In genomic region chr11:107046766-107047620, GRCm38 (mm10) we compare ENCODE assay signal across 27 mouse cellular contexts. TPM values are rescaled to one million over a fixed set of nuclear protein-coding genes. Genes with fewer than 3 reads are reported as not detected.
A peak's percentile ranks its signal among the peaks of the same experiment; 100 is the strongest.
DNase-seq lines count a peak whose midpoint lies in the region; ATAC-seq and TF ChIP-seq lines count a peak whose summit lies in the region.
"Had no signal": no experiment of that assay in that cellular context is flagged by ENCODE, and none has a peak within 500 bp of the region (broad histone marks: within the 10 kb centered on the region; RNA-seq: fewer than 3 reads in every experiment).

No protein-coding gene starts in this region.

- DNase-seq in gastrocnemius, postnatal 14 days: peak; percentile 26
- no peak for DNase-seq in gastrocnemius, adult 8-10 months (ENCODE audit: low spot score in 2 of 2)
- DNase-seq in liver: no peak
- no peak for DNase-seq in testis, postnatal 14 days (ENCODE audit: low spot score)
- DNase-seq: adrenal gland, postnatal 14 days; cerebellum, adult 11 months; cerebellum, adult 9-10 months; heart, postnatal 36 days; kidney, adult 9 months; kidney, postnatal 10 days; layer of hippocampus, adult 9-11 months; midbrain, embryonic 14.5 days; right cerebral cortex, postnatal 4 days; thymus, postnatal 14 days had no signal

- intact Hi-C loops in gastrocnemius, postnatal 14 days (cut with DNase I; ENCODE audit: low total_unique reads): no loop called here

- H3K36me3 ChIP-seq in liver, embryonic 12.5 days: peaks cover 56% of the 10 kb centered on the region
- peaks cover 1% of the 10 kb centered on the region for H3K36me3 ChIP-seq in testis, adult 2 months (ENCODE audit: control insufficient read depth, insufficient read depth, low read length)
- peaks cover 20% of the 10 kb centered on the region for H3K36me3 ChIP-seq in heart, embryonic 11.5 days (ENCODE audit: control insufficient read depth, insufficient read depth, low read length)

- no peak for TF ChIP-seq CTCF in testis, adult 2 months (IDR thresholded peaks at IDR 0.05; ENCODE audit: control insufficient read depth, insufficient read depth, insufficient replicate concordance, low read depth, low read length)

- ATAC-seq in liver, embryonic 12.5 days: no peak
- ATAC-seq in heart, embryonic 11.5 days (replicated peaks; ENCODE audit: insufficient number of reproducible peaks, low FRiP score, low TSS enrichment): no peak
- ATAC-seq: CD4-positive, CD25-positive, alpha-beta regulatory T cell, adult 4 months; forebrain, embryonic 16.5 days; intestine, postnatal 0 days; lung, postnatal 0 days had no signal

- H3K4me3 ChIP-seq in liver, embryonic 12.5 days: no peak overlapping the region
- no peak overlapping the region for H3K4me3 ChIP-seq in testis, adult 2 months (ENCODE audit: control insufficient read depth, low read depth, low read length)
- no peak overlapping the region for H3K4me3 ChIP-seq in heart, embryonic 11.5 days (ENCODE audit: low read depth, low read length)
- H3K4me3 ChIP-seq: erythroblast, embryonic 14.5 days; heart, embryonic 15.5 days; hindbrain, embryonic 13.5 days; limb, embryonic 13.5 days; liver, embryonic 15.5 days had no signal

- H3K9me3 ChIP-seq in liver, embryonic 12.5 days (replicated peaks): no peaks in the 10 kb centered on the region
- no peaks in the 10 kb centered on the region for H3K9me3 ChIP-seq in heart, embryonic 11.5 days (replicated peaks; ENCODE audit: control insufficient read depth, low read length)
- H3K9me3 ChIP-seq: heart, embryonic 15.5 days; hindbrain, embryonic 13.5 days; limb, embryonic 13.5 days; liver, embryonic 15.5 days had no signal

- WGBS in liver, embryonic 12.5 days (ENCODE audit: insufficient replicate concordance): 90% methylated on average over 15 of the region's 15 CpGs
- WGBS in heart, embryonic 11.5 days (ENCODE audit: insufficient replicate concordance): 92% methylated on average over 15 of the region's 15 CpGs

- H3K4me2 ChIP-seq in liver, embryonic 12.5 days: no peak overlapping the region
- no peak overlapping the region for H3K4me2 ChIP-seq in heart, embryonic 11.5 days
- H3K4me2 ChIP-seq: heart, embryonic 15.5 days; hindbrain, embryonic 13.5 days; limb, embryonic 13.5 days; liver, embryonic 15.5 days had no signal

- H3K27me3 ChIP-seq in liver, embryonic 12.5 days (replicated peaks): no peaks in the 10 kb centered on the region
- no peaks in the 10 kb centered on the region for H3K27me3 ChIP-seq in testis, adult 2 months (ENCODE audit: control insufficient read depth, insufficient read depth, low read length)
- H3K27me3 ChIP-seq in heart, embryonic 11.5 days (ENCODE audit: control insufficient read depth, insufficient read depth, low read length): no peaks in the 10 kb centered on the region
- H3K27me3 ChIP-seq: heart, embryonic 15.5 days; hindbrain, embryonic 13.5 days; limb, embryonic 13.5 days; liver, embryonic 15.5 days had no signal

- peaks cover 13% of the 10 kb centered on the region for H3K4me1 ChIP-seq in liver, embryonic 12.5 days
- no peaks in the 10 kb centered on the region; the same call in 1 of the 2 replicates for H3K4me1 ChIP-seq in testis, adult 2 months (ENCODE audit: control insufficient read depth, insufficient read depth, low read length)
- H3K4me1 ChIP-seq in heart, embryonic 11.5 days (ENCODE audit: control insufficient read depth, insufficient read depth, low read length): no peaks in the 10 kb centered on the region
- H3K4me1 ChIP-seq: hindbrain, embryonic 13.5 days; limb, embryonic 13.5 days had no signal

- no peak overlapping the region for H3K9ac ChIP-seq in liver, embryonic 12.5 days
- H3K9ac ChIP-seq in heart, embryonic 11.5 days (ENCODE audit: low read depth, low read length): no peak overlapping the region
- H3K9ac ChIP-seq: heart, embryonic 15.5 days; hindbrain, embryonic 13.5 days; limb, embryonic 13.5 days; liver, embryonic 15.5 days had no signal

- H3K27ac ChIP-seq in liver, embryonic 12.5 days: 0 out of 2 replicates have a peak overlapping the region, but pooled peaks have one; percentile 1
- H3K27ac ChIP-seq in testis, adult 2 months (ENCODE audit: control insufficient read depth, insufficient read depth, low read depth, low read length): peak overlapping the region; percentile 51
- no peak overlapping the region for H3K27ac ChIP-seq in heart, embryonic 11.5 days (ENCODE audit: low read depth, low read length)
- H3K27ac ChIP-seq: heart, embryonic 15.5 days; hindbrain, embryonic 13.5 days; limb, embryonic 13.5 days; liver, embryonic 15.5 days had no signal

- TF ChIP-seq POLR2A in testis, adult 2 months (IDR thresholded peaks at IDR 0.05; ENCODE audit: control insufficient read depth, low read depth, low read length): no peak

RNA-seq across cellular contexts. Expression of gene 1810010H24Rik, which starts 21.5 kb away (rescaled TPM):
- 1 to 10 TPM; 1.4 to 2.1 TPM for total RNA-seq in gastrocnemius, postnatal 14 days (2021)
- total RNA-seq in gastrocnemius, adult 8-10 months (2022): 1 to 10 TPM; 1.6 to 2.4 (median 1.9) TPM
- polyA plus RNA-seq in liver, embryonic 12.5 days (2016; fragmentation: Nextera tagmentation; extraction: Ambion mirVana): 1.5 and 2.0 TPM in 2 replicates
- polyA plus RNA-seq in testis, adult 2 months (2012; rRNA removed): 0.62 and 0.78 TPM in 2 replicates
- polyA plus RNA-seq in heart, embryonic 11.5 days (2014; fragmentation: Nextera tagmentation; extraction: Ambion mirVana): 1.7 and 2.8 TPM in 2 replicates
- total RNA-seq: monocyte, adult 5-6 weeks had no signal
- polyA plus RNA-seq: erythroblast, embryonic 14.5 days had no signal

RNA-seq across cellular contexts. Expression of gene Kpna2, which starts 47.7 kb away (rescaled TPM):
- 10 to 100 TPM; 12.3 to 21.9 TPM for total RNA-seq in gastrocnemius, postnatal 14 days (2021)
- 10 to 100 TPM in 3 of 4 experiments, 1 to 10 TPM in 1; 8.2 to 15.4 (median 13.4) TPM for total RNA-seq in gastrocnemius, adult 8-10 months (2022)
- polyA plus RNA-seq in liver, embryonic 12.5 days (2016; fragmentation: Nextera tagmentation; extraction: Ambion mirVana): 360 and 381 TPM in 2 replicates
- 36.5 and 150 TPM in 2 replicates for polyA plus RNA-seq in testis, adult 2 months (2012; rRNA removed)
- polyA plus RNA-seq in heart, embryonic 11.5 days (2014; fragmentation: Nextera tagmentation; extraction: Ambion mirVana): 342 and 382 TPM in 2 replicates
